Mouse (Mus musculus) MEL (cell line): ENCODE results near the gene Pcsk4. TPM values are rescaled to one million over a fixed set of nuclear protein-coding genes. Genes with fewer than 3 reads are reported as not detected.

Experiments
- DNase-seq: peaks from one replicate; pipeline ENCODE4 v3.0.0; 2011; ENCODE audit warnings: low read depth, low spot score
- H3K27ac ChIP-seq: 2 replicates; pipeline ENCODE4 v1.5.1; 2012; ENCODE audit warnings: low read depth, mild to moderate bottlenecking, control low read depth, low read length, moderate library complexity; ENCODE audit not compliant: control insufficient read depth
- H3K27me3 ChIP-seq, 2 experiments: fragments of 150-350 bp in 1 of 2; sonication (generic) in 1 of 2; 2 replicates each; pipeline ENCODE4 v1.6.1; 2012; ENCODE audit warnings: low read length in 2 of 2, mild to moderate bottlenecking in 2 of 2, improper control_type of control experiment in 1 of 2, moderate library complexity in 1 of 2; ENCODE audit not compliant: insufficient read depth in 2 of 2, control insufficient read depth in 1 of 2
- H3K36me3 ChIP-seq, 2 experiments: 2 replicates each; pipeline ENCODE4 v1.6.1; 2012 to 2014; ENCODE audit warnings: low read length in 2 of 2, improper control_type of control experiment in 1 of 2, inconsistent platforms in 1 of 2, mild to moderate bottlenecking in 1 of 2; ENCODE audit not compliant: insufficient read depth in 2 of 2, control insufficient read depth in 1 of 2
- H3K4me1 ChIP-seq, 2 experiments: fragments of 150-350 bp in 1 of 2; sonication (generic) in 1 of 2; 2 replicates each; pipeline ENCODE4 v1.6.1; 2012; ENCODE audit warnings: low read length in 2 of 2, improper control_type of control experiment in 1 of 2, mild to moderate bottlenecking in 1 of 2; ENCODE audit not compliant: insufficient read depth in 2 of 2, control insufficient read depth in 1 of 2
- H3K4me3 ChIP-seq, 2 experiments: fragments of 150-350 bp in 1 of 2; sonication (generic) in 1 of 2; 2 replicates each; pipeline ENCODE4 v1.5.1; 2012; ENCODE audit warnings: low read depth in 2 of 2, low read length in 2 of 2, mild to moderate bottlenecking in 2 of 2, moderate library complexity in 2 of 2, control low read depth in 1 of 2, improper control_type of control experiment in 1 of 2; ENCODE audit not compliant: control insufficient read depth in 1 of 2, insufficient read depth in 1 of 2
- H3K79me2 ChIP-seq: 2 replicates; pipeline ENCODE4 v1.6.1; 2012; ENCODE audit warnings: mild to moderate bottlenecking, low read length, moderate library complexity; ENCODE audit not compliant: control insufficient read depth, poor library complexity, insufficient read depth
- H3K9ac ChIP-seq: 2 replicates; pipeline ENCODE4 v1.6.1; 2012; ENCODE audit warnings: low read depth, mild to moderate bottlenecking, control low read depth, low read length, moderate library complexity; ENCODE audit not compliant: control insufficient read depth, poor library complexity, severe bottlenecking
- H3K9me3 ChIP-seq: fragments of 150-350 bp; sonication (generic); replicated peaks from 2 replicates; pipeline ENCODE4 v1.6.1; 2012; ENCODE audit warnings: mild to moderate bottlenecking, low read length, improper control_type of control experiment, moderate library complexity; ENCODE audit not compliant: insufficient read depth
- CHD2 ChIP-seq: IDR thresholded peaks from 2 replicates; pipeline ENCODE4 v1.6.1; 2011; ENCODE audit warnings: low read length, improper control_type of control experiment
- CTCF ChIP-seq, 3 experiments: IDR thresholded peaks in 2 of 3; conservative IDR thresholded peaks in 1 of 3; 2 replicates each; pipeline ENCODE4 v1.5.1; 2011 to 2012; ENCODE audit warnings: low read length in 3 of 3, low read depth in 2 of 3, mild to moderate bottlenecking in 2 of 3, improper control_type of control experiment in 1 of 3, inconsistent platforms in 1 of 3, mixed read lengths in 1 of 3, moderate library complexity in 1 of 3; ENCODE audit not compliant: control insufficient read depth in 1 of 3, insufficient read depth in 1 of 3, poor library complexity in 1 of 3, severe bottlenecking in 1 of 3
- E2F4 ChIP-seq: IDR thresholded peaks from 2 replicates; pipeline ENCODE4 v1.6.1; 2011; ENCODE audit warnings: low read depth, low read length, improper control_type of control experiment, borderline replicate concordance
- ELF1 ChIP-seq: IDR thresholded peaks from 2 replicates; pipeline ENCODE4 v1.6.1; 2014; ENCODE audit warnings: low read depth, mild to moderate bottlenecking, inconsistent platforms, low read length, improper control_type of control experiment, moderate library complexity
- EP300 ChIP-seq, 2 experiments: IDR thresholded peaks; 2 replicates each; pipeline ENCODE4 v1.6.1; 2011; ENCODE audit warnings: improper control_type of control experiment in 2 of 2, low read length in 2 of 2, low read depth in 1 of 2, mild to moderate bottlenecking in 1 of 2
- ETS1 ChIP-seq: IDR thresholded peaks from 2 replicates; pipeline ENCODE4 v1.6.1; 2012; ENCODE audit warnings: low read depth, mild to moderate bottlenecking, inconsistent platforms, low read length, improper control_type of control experiment, moderate library complexity
- GABPA ChIP-seq: IDR thresholded peaks from 2 replicates; pipeline ENCODE4 v1.6.1; 2012; ENCODE audit warnings: low read depth, mild to moderate bottlenecking, inconsistent platforms, low read length, improper control_type of control experiment, moderate library complexity
- GATA1 ChIP-seq: IDR thresholded peaks from 2 replicates; pipeline ENCODE4 v1.6.1; 2011; ENCODE audit warnings: low read depth, low read length, improper control_type of control experiment
- JUND ChIP-seq: IDR thresholded peaks from 2 replicates; pipeline ENCODE4 v1.6.1; 2011; ENCODE audit warnings: low read depth, mild to moderate bottlenecking, improper control_type of control experiment, low read length
- MYB ChIP-seq: IDR thresholded peaks from 2 replicates; pipeline ENCODE4 v1.6.1; 2011; ENCODE audit warnings: mild to moderate bottlenecking, low read depth, low read length, improper control_type of control experiment
- POLR2A ChIP-seq, 2 experiments: IDR thresholded peaks; 2 replicates each; pipeline ENCODE4 v1.6.1; 2011 to 2012; ENCODE audit warnings: low read length in 2 of 2, mild to moderate bottlenecking in 2 of 2, control low read depth in 1 of 2, improper control_type of control experiment in 1 of 2, low read depth in 1 of 2, moderate library complexity in 1 of 2; ENCODE audit not compliant: control insufficient read depth in 1 of 2, insufficient read depth in 1 of 2, poor library complexity in 1 of 2
- POLR2AphosphoS5 ChIP-seq: IDR thresholded peaks from 2 replicates; pipeline ENCODE4 v1.6.1; 2012; ENCODE audit warnings: low read depth, borderline replicate concordance, mild to moderate bottlenecking, inconsistent platforms, low read length, moderate library complexity, mixed read lengths
- RCOR1 ChIP-seq: IDR thresholded peaks from 2 replicates; pipeline ENCODE4 v1.6.1; 2012; ENCODE audit warnings: low read depth, mild to moderate bottlenecking, inconsistent platforms, low read length, improper control_type of control experiment
- SMC3 ChIP-seq: IDR thresholded peaks from 2 replicates; pipeline ENCODE4 v1.6.1; 2011; ENCODE audit warnings: low read depth, low read length, improper control_type of control experiment
- TAL1 ChIP-seq: IDR thresholded peaks from 2 replicates; pipeline ENCODE4 v1.6.1; 2012; ENCODE audit warnings: mild to moderate bottlenecking, inconsistent platforms, low read length, moderate library complexity, mixed read lengths
- UBTF ChIP-seq: IDR thresholded peaks from 2 replicates; pipeline ENCODE4 v1.6.1; 2012; ENCODE audit warnings: low read depth, mild to moderate bottlenecking, inconsistent platforms, low read length, improper control_type of control experiment, moderate library complexity, borderline replicate concordance; ENCODE audit not compliant: insufficient read depth
- USF2 ChIP-seq, 2 experiments: IDR thresholded peaks; 2 replicates each; pipeline ENCODE4 v1.6.1; 2011 to 2012; ENCODE audit warnings: improper control_type of control experiment in 2 of 2, low read length in 2 of 2, borderline replicate concordance in 1 of 2, inconsistent platforms in 1 of 2, low read depth in 1 of 2, mild to moderate bottlenecking in 1 of 2; ENCODE audit not compliant: insufficient read depth in 1 of 2
- ZKSCAN1 ChIP-seq: IDR thresholded peaks from 2 replicates; pipeline ENCODE4 v1.6.1; 2012; ENCODE audit warnings: low read depth, mild to moderate bottlenecking, inconsistent platforms, low read length, improper control_type of control experiment, moderate library complexity
- ZNF384 ChIP-seq: IDR thresholded peaks from 2 replicates; pipeline ENCODE4 v1.6.1; 2012; ENCODE audit warnings: low read depth, mild to moderate bottlenecking, inconsistent platforms, low read length, improper control_type of control experiment
- polyA plus RNA-seq, 2 experiments: library from polyadenylated mRNA; stranded (reverse) in 1 of 2; unstranded in 1 of 2; fragments of >175 nt in 1 of 2; fragments of >200 nt in 1 of 2; gene quantifications; 2 replicates each; pipeline versions ENCODE4 v1.2.1 to v1.2.4; 2012; ENCODE audit warnings: low replicate concordance in 2 of 2, low read depth in 1 of 2; ENCODE audit not compliant: insufficient read length in 2 of 2, insufficient read depth in 1 of 2, missing spikeins in 1 of 2
- total RNA-seq: library from RNA; depleted of rRNA; stranded (reverse); fragments of 300-350 nt; gene quantifications from 2 replicates; pipeline ENCODE4 v1.2.3, GENCODE M21; 2012

Pcsk4 gene
- total and polyA plus RNA-seq, 3 experiments: 6.5 to 23.1 TPM; not detected in 1

GRCm38 (mm10) chr10:80363734-80364133 is 34.4 kb upstream of the Pcsk4 start:
- H3K27me3 ChIP-seq: peaks cover 2% of the 10 kb centered on the region in 2 experiments; a peak in 1 of 4 replicates
- no peak for TF ChIP-seq ZNF384
- no peak for TF ChIP-seq EP300 (IDR thresholded peaks at IDR 0.05; ENCODE audit: low read depth in 1 of 2, low read length in 2 of 2)
- TF ChIP-seq UBTF: no peak
- no peak for TF ChIP-seq TAL1
- no peaks in the 10 kb centered on the region for H3K79me2 ChIP-seq
- DNase-seq: no peak
- H3K9ac ChIP-seq: no peak overlapping the region
- no peaks in the 10 kb centered on the region for H3K9me3 ChIP-seq
- no peak overlapping the region for H3K4me3 ChIP-seq
- no peaks in the 10 kb centered on the region for H3K4me1 ChIP-seq
- no peak overlapping the region for H3K27ac ChIP-seq
- H3K36me3 ChIP-seq: no peaks in the 10 kb centered on the region

- no peaks in the 10 kb centered on the region for H3K79me2 ChIP-seq
- no peaks in the 10 kb centered on the region for H3K27me3 ChIP-seq
- TF ChIP-seq CTCF (IDR thresholded peaks at IDR 0.05 in 2 of 3, conservative IDR thresholded peaks at IDR 0.05 in 1 of 3; ENCODE audit: control insufficient read depth in 1 of 3, insufficient read depth in 1 of 3, low read depth in 2 of 3, low read length in 3 of 3, poor library complexity in 1 of 3, severe bottlenecking in 1 of 3): no peak
- no peak for TF ChIP-seq JUND
- TF ChIP-seq RCOR1: no peak
- TF ChIP-seq SMC3: no peak
- no peak for TF ChIP-seq CHD2
- TF ChIP-seq ZKSCAN1: no peak
- TF ChIP-seq MYB: no peak
- TF ChIP-seq E2F4: no peak
- no peak for TF ChIP-seq ZNF384
- no peak for TF ChIP-seq GATA1
- TF ChIP-seq USF2 (IDR thresholded peaks at IDR 0.05; ENCODE audit: borderline replicate concordance in 1 of 2, insufficient read depth in 1 of 2, low read depth in 1 of 2, low read length in 2 of 2): no peak
- no peak for TF ChIP-seq POLR2AphosphoS5
- TF ChIP-seq ETS1: no peak
- no peak for TF ChIP-seq GABPA
- TF ChIP-seq POLR2A (IDR thresholded peaks at IDR 0.05; ENCODE audit: control insufficient read depth in 1 of 2, insufficient read depth in 1 of 2, low read depth in 1 of 2, low read length in 2 of 2, poor library complexity in 1 of 2): no peak
- TF ChIP-seq ELF1: no peak
- H3K4me3 ChIP-seq: no peak overlapping the region
- H3K27ac ChIP-seq: no peak overlapping the region
- no peak overlapping the region for H3K9ac ChIP-seq
- peaks cover 0 to 1% of the 10 kb centered on the region in 2 experiments; a peak in 1 of 4 replicates for H3K36me3 ChIP-seq
- no peaks in the 10 kb centered on the region for H3K9me3 ChIP-seq
- H3K4me1 ChIP-seq: peaks cover 4 to 5% of the 10 kb centered on the region in 2 experiments
- no peak for DNase-seq
Measured at GRCm38 (mm10) chr10:80357994-80358639, 28.8 kb upstream of the Pcsk4 start.
